Mouse (Mus musculus) cerebellum, adult 9-11 months (tissue): ENCODE measurements around the gene Gp9.

Experiments
- DNase-seq: peaks from one replicate; pipeline ENCODE4 v3.0.0; 2022

Gene Gp9

DNA sequence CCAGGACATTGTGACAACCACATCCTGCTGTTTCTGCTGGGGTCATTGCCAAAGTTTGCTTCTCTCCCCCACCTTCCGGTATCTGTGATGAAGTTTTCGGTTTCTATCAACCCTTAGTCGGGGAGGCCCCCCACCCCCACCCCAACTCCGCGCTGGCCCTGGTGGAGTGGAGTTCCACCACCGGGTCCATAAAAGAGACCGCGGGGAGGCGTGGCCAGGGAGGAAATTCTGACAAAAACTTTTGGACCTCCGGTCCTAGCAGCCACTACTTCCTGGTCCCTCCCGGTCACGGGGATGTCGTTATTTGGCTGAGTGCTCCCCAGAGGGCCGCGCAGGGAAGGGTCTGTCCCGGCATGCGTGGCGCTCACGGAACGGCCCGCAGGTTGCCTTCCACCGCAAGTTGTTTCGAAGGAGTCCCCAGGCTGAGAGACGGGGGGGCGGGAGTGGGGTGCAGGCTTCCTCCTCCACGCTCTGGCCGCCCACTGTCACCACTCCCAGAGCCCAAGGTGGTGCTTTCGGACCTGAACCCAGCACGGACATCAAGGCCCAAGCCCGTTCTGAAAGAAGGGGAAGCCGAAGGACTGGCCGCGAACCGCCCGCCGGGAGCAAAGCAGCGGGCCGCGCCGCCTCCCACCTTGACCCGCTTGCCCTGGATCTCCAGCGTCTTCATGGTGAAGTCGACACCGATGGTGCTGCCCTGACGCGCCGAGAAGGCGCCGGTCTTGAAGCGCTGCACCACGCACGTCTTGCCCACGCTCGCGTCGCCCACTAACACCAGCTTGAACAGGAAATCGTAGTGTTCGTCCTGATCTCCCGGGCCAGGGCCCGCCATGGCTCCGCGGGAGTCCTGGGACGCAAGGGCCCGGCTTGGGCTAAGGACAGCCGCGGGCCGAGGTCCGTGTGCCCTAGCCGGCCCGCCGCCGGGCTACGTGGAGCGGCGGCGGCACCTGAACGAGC lies 33.1 kb downstream of the Gp9 start:
- DNase-seq, result peak; percentile 68

- peak; percentile 94 for DNase-seq
These were observed 33.9 kb downstream of the Gp9 start, which contains the start of gene Rab43 for GRCm38 (mm10) chr6:87811675-87812338. TSS of gene Rab43 (minus strand) at chr6:87812164.

DNA sequence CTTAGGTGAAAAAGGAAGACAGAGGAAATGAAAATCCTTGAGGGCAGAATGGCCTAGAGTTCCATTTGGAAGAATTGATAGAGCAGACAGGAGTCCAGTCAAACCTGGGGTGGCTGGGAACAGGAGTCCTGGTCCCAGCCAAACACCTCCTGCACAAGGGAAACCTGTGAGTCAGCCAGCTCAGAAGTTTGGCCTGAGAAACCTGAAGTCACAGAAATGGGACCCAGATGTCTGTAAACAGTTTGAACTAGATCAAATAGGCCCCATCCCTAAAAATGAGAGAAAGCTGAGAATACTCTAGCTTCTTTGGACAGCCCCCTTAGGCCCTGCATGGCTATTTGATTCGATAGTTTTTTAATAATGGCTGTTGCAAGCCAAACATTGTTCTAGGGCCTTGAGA lies 34.8 kb downstream of the Gp9 start:
- DNase-seq, result no peak

DNA sequence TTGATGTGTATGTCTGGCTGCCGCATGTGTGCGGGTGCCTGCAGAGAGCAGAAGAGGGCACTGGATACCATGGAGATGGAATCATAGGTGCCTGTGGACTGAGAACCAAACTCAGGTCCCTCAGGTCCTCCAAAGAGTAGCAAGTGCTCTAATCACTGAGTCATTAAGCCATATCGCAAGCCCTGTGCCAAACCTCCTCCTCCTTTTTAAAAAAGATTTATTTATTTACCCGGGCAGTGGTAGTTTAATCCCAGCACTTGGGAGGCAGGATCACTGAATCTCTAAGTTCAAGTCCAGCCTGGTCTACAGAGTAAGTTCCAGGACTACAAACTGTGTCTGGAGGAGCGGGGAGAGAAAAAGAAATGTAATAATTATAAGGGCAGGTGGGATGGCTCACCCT lies 36.6 kb downstream of the Gp9 start:
- DNase-seq, result no peak

DNA sequence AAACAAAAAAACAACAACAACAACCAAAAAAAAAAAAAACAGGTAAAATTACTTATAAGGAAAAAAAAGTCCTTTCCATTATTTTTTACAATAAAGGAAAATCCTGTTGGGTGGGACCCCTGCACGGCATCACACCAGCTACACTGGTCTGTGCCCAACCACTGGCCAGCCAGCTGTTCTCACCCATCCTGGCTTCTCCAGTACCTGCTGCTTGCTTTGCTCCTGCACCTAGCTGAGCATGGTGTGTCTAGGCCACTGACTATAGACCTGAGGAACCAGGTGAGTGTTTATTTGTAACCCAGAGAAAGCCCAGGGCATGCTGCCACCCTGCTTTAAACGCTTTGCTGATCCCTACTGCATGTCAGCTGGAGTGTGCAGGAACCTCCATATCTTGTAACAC lies 42.5 kb downstream of the Gp9 start:
- DNase-seq, result no peak
